Mouse (Mus musculus) activated CD4-positive, CD25-positive, alpha-beta regulatory T cell, adult 4 months (primary cell): ENCODE results near the gene Atp5g2. TPM values are rescaled to one million over a fixed set of nuclear protein-coding genes. Genes with fewer than 3 reads are reported as not detected.

Experiments
- ATAC-seq: one replicate; pipeline ENCODE4 v1.8.0; 2017
- polyA plus RNA-seq, 2 experiments: library from polyadenylated mRNA; unstranded; fragments of 100-300 nt; shearing (Covaris generic); gene quantifications; one replicate each; pipeline ENCODE4 v1.2.1; 2017

Gene Atp5g2
- polyA plus RNA-seq: 100 to 1,000 TPM in 1 of 2 experiments, 10 to 100 TPM in 1; 48.2 to 100 TPM

- no peak for ATAC-seq
Measured at GRCm38 (mm10) chr15:102672215-102673071, at the start of gene Atp5g2. TSS of gene Atp5g2 (minus strand) at chr15:102672352.

DNA sequence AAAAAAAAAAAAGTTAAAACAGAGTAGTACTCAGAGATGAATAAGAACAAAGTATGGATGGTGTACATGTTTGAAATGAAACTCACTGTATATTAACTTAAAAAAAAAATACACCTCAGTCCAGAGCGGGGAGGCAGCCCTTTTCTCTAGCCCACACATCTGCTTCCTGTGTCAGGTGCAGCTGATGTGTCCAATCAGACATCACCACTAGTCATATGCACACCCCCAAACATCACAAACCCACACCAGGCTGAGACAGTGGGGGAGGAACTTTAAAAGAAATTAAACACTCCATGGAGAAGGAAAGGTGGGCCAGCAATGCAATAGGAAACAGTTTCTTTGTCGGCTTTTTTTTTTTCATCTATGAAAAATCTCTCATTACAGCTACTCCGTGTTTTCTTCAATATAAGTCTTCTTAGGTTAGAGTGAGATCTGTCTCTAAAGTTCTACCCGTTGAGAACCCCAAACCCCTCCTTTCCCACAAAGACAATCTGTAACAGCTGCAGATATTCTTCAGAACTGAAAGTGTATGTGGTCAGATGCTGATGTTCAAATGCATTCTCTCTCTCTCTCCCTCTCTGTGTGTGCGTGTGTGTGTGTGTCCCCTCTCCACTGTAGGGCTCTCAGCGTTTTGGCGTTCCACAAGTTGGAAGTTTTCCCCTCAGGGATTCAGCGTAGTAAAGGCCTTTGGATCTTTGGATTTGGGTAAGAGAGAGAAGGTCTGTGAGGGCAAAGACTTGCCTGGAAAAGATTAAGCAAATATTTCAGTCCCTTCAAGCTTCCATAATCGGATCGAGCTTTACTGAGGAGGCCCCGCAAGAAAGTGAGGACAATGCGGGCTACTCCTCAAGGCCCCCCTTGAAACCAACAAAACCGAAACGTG lies 49.1 kb upstream of the Atp5g2 start:
- peak; percentile 65 for ATAC-seq

GRCm38 (mm10) chr15:102716132-102716531 lies 44.0 kb upstream of the Atp5g2 start:
- no peak for ATAC-seq

- ATAC-seq: no peak
Measured at GRCm38 (mm10) chr15:102707736-102708269, 35.7 kb upstream of the Atp5g2 start.

DNA sequence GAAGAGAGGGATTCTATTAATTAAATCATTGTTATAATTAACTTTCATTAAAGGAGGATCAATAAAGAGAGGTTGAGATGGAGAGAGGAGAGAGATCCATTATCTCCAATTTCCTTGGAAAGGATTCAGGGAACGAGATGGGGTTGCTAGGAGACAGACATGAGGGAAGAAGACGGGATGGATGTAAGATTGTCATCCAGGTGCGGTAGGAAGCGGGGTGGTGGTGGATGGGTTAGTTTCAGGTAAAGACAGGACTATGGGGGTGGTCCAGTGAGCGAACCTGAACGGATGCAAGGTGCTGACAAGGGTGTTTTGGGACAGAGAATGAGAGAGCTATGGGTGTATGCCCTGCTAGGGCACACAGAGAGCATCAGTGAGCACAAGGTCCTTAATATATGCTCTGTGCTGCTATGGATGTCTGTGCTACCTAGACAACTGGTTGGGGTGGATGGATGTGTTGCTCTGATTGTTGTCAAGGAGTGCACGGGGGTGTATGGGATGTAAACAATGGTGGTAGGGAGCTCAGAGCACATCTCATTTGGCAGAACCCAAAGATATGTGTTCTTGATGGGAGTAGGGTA lies 33.9 kb upstream of the Atp5g2 start:
- no peak for ATAC-seq

- ATAC-seq: no peak
Measured at GRCm38 (mm10) chr15:102705226-102705894, 33.2 kb upstream of the Atp5g2 start.

GRCm38 (mm10) chr15:102704806-102705205 lies 32.7 kb upstream of the Atp5g2 start:
- no peak for ATAC-seq

DNA sequence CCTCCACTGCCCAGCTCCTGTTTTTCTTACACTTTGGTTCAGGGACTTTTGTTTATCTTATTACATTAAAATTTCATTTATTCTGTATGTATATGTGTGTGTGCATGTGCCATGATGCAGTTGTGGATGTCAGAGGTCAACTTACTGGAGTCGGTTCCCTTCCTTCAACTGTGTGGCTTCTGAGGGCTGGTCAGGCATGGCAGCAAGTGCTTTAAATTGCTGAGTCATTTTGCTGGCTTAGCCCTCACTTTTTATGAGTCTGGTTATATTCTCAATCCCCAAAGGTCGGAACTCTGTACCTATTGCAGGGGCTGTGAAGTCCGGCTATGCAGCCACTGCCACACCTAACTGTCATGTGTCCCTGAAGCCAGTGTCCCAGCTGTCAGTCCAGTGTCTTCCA lies 30.8 kb upstream of the Atp5g2 start:
- ATAC-seq: no peak

DNA sequence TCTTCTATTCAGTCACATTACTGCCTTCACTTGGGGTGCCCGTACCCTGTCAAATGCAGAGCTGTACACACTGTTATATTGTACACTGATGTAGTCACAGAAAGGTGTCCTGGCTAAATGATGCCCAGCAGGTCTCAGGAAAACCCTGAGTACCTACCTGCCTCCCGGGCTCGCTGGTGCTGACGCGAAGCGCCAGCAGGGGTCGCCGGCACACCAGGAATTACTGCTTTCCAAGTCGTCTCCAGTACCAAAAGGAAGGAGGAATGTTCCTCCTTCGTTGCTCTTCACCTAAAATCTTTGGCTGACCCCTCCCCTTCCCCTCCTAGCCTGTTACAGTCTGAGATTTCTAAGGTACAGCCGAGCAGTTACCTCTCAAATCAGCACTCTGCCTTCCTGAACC lies 26.0 kb upstream of the Atp5g2 start:
- ATAC-seq: no peak

- ATAC-seq: no peak
Measured at GRCm38 (mm10) chr15:102696899-102697298, 24.7 kb upstream of the Atp5g2 start.

DNA sequence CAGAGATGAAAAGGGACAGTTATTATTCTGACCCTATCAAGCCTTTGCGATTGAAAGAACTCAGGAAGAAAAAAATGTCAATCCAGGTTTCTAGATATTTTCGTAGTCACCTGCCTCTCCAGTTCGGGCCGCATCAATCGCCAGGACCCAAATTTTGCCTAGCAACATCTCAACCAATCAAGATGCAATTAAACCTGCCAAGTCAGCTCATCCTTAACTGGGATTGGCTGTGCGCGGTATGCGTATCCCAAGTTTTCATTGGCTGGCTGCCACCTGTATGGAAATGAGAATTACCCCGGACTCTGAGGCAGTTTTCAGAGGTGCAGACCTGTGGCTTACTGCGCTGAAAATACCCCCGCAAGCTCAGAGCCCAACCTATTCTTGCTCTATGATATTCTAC lies 21.4 kb upstream of the Atp5g2 start:
- no peak for ATAC-seq

DNA sequence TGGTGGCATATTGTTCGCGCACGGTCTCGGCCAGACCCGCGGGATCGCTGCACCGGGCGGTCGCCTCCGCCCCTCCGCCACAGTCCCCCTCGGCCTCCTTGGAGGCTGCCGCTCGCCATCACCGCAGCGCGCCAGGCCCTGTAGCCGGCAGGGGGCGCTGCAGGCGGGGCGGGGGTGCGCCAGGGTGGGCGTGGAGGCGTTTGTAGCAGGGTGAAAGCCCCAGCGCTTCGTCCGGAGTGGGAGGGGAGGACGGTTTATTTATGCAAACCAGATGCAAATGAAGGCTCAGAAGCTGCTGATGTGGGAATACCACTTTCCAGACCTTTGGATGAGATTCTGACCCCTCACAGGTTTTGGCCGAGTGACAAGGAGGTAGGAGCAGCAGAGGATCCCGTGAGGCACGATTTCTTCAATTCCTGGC lies 20.8 kb upstream of the Atp5g2 start:
- ATAC-seq: no peak

GRCm38 (mm10) chr15:102692321-102692804 lies 20.2 kb upstream of the Atp5g2 start:
- ATAC-seq: no peak

DNA sequence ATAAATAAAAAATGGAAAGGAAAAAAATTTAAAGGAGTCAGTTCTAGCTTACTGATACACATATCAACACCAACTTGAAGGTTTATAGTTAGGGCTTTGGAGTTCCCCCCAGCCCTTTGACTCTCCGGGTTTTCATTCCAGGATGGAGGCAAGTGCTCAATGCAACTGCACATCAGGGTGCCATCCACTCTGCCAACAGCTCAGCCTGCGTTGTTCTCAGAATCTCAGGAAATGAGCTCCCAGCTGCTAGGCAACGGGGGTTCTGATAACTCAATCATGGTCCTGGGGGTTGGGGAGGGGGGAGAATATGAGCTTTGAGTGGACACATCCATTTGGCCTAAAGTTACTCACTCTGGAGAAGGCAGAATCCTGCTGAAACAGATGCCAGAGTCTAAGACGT lies 13.6 kb upstream of the Atp5g2 start:
- no peak for ATAC-seq

GRCm38 (mm10) chr15:102683670-102684069 lies 11.5 kb upstream of the Atp5g2 start:
- no peak for ATAC-seq

GRCm38 (mm10) chr15:102676345-102676744 lies 4.2 kb upstream of the Atp5g2 start:
- no peak for ATAC-seq

- ATAC-seq: no peak
Measured at GRCm38 (mm10) chr15:102673548-102673947, 1.4 kb upstream of the Atp5g2 start.

GRCm38 (mm10) chr15:102671721-102672214 lies 384 bp downstream of the Atp5g2 start:
- ATAC-seq: no peak

DNA sequence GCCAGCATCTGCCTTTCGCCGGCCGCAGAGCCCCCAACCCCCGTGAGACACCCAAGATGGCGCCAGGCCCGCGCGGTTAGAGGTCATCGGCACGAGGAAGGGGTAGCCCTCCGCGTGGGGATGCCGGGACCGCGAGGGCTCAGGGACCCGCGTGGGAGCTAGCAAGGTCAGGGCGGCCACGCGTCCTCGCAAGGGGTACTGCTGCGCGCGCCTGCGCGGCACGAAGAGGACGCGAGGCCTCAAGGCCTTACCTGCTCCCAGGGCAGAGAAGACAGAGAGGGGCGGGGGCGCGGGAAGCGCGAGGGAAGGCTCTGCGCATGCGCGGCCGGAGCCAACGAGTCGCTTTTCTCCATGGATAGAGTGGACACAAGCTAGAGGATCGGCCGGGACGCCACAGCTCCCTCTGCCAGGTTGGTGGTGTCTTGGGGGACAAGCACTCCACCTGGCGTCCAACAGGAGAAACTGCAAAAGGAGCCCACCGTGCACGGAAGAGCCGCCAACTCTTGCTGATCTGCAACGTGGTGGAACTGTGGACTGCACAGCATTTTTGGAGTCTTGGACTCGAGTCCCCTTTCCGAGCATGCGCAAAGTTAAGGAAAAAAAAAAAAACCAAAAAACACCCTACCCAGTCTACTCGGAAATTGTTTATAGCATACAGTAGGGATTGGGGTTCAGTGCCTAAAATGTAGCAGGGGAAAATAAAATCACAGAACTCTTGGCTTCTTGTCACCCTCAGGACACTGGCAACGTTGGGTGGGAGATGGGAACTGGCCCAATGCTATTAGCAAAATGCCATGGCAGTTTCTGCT lies 1.2 kb downstream of the Atp5g2 start:
- peak; percentile 94 for ATAC-seq

- ATAC-seq: no peak
Measured at GRCm38 (mm10) chr15:102670281-102670680, 1.9 kb downstream of the Atp5g2 start.

DNA sequence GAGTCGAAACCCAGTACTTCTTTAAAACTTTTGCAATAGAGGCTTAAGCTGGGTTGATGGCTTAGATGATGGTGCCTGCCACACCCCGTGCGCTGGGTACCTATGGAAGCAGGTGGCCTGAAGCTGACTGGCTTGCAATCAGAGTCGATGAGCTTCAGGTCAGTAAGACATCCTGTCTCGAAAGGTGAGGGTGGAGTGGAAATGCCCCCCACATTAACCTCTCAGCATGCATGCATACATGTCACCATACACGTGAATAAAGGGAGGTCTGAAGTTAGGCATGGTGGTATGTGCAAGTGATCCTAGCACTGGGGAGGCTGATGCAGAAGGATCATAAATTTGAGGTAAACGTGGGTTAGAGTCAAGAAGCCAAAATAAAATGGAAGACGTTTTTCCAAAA lies 2.6 kb downstream of the Atp5g2 start:
- ATAC-seq: no peak
